Mouse (Mus musculus): ENCODE data around the gene Gdi2. TPM values are rescaled to one million over a fixed set of nuclear protein-coding genes. Genes with fewer than 3 reads are reported as not detected.
"Not testable (repeated sequence)": the region's sequence is repeated elsewhere in the genome, so short reads cannot be mapped to it uniquely, and the experiment has no call there.

Gene Gdi2
- polyA plus RNA-seq, 1 experiment from 2014 or later = 414 TPM

- H3K4me2 ChIP-seq (ENCODE audit: low read length) = no peak overlapping the region
- H3K27me3 ChIP-seq (replicated peaks; ENCODE audit: control insufficient read depth, insufficient read depth, low read length) = no peaks in the 10 kb centered on the region
- H3K4me1 ChIP-seq (ENCODE audit: control insufficient read depth, insufficient read depth, low read depth, low read length) = no peaks in the 10 kb centered on the region
- H3K9ac ChIP-seq (ENCODE audit: low read depth, low read length) = no peak overlapping the region
- no peak overlapping the region for H3K4me3 ChIP-seq (ENCODE audit: low read length)
- 81% methylated on average over 8 of the region's 8 CpGs for WGBS
- no peak overlapping the region for H3K27ac ChIP-seq (ENCODE audit: low read depth, low read length)
- no peak for ATAC-seq
- H3K9me3 ChIP-seq (ENCODE audit: control insufficient read depth, low read length) = no peaks in the 10 kb centered on the region
- no peaks in the 10 kb centered on the region for H3K36me3 ChIP-seq (ENCODE audit: control insufficient read depth, insufficient read depth, low read length)
Observed at GRCm38 (mm10) chr13:3526328-3526727, 11.5 kb upstream of the Gdi2 start.

DNA sequence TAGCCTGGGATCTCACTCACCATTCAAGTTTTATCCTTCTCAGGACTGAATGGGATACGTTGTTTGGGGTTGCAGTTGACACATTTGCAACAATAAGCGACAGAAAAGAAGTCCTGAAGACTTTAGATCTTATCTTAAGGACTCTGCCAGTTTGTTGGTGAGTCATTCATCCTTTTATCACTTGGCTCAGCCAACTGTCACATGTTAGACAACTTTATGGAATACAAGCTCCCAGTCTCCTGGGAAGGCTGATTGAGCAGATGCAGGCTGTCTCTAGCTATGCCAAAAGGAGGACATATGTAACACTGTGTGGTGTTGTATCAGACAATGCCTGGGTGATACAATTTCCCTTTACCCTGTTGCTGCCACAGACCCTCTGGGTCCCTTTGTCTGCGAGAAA, 7.4 kb upstream of the Gdi2 start:
- Histone ChIP-seq H3K27me3 (replicated peaks; ENCODE audit: control insufficient read depth, insufficient read depth, low read length) (no peaks in the 10 kb centered on the region), H3K4me1 (ENCODE audit: control insufficient read depth, insufficient read depth, low read depth, low read length) (no peaks in the 10 kb centered on the region), H3K4me2 (ENCODE audit: low read length) (no peak overlapping the region), H3K36me3 (ENCODE audit: control insufficient read depth, insufficient read depth, low read length) (no peaks in the 10 kb centered on the region), H3K27ac (ENCODE audit: low read depth, low read length) (no peak overlapping the region), H3K9me3 (ENCODE audit: control insufficient read depth, low read length) (no peaks in the 10 kb centered on the region), H3K9ac (ENCODE audit: low read depth, low read length) (no peak overlapping the region), H3K4me3 (ENCODE audit: low read length) (no peak overlapping the region)
- WGBS = 63% methylated on average over 3 of the region's 3 CpGs
- ATAC-seq = no peak

DNA sequence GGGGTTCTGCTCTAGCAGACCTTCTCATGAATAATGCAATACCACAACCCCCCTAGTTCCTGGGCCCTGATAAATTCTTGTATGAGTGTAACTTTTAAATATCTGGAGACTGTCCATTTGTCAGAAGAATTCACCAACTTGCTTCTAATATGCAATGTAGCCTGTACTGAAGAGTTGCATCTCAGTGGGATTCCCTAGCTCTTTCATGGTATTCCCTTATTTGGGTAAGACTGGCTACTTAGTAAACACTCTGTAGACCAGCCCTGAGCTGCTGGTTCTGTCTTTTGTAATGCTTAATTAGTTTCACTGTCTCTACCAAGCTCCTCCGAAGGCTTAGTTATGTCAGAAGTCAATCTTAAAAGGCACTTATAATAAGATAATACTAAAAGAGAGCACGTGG, 6.7 kb upstream of the Gdi2 start:
- not testable (repeated sequence) for H3K9ac ChIP-seq (ENCODE audit: low read depth, low read length); ATAC-seq; H3K9me3 ChIP-seq (ENCODE audit: control insufficient read depth, low read length); H3K4me3 ChIP-seq (ENCODE audit: low read length); H3K27me3 ChIP-seq (replicated peaks; ENCODE audit: control insufficient read depth, insufficient read depth, low read length); H3K27ac ChIP-seq (ENCODE audit: low read depth, low read length); H3K4me2 ChIP-seq (ENCODE audit: low read length); H3K4me1 ChIP-seq (ENCODE audit: control insufficient read depth, insufficient read depth, low read depth, low read length); H3K36me3 ChIP-seq (ENCODE audit: control insufficient read depth, insufficient read depth, low read length)
- 44% methylated on average over 2 of the region's 2 CpGs for WGBS

DNA sequence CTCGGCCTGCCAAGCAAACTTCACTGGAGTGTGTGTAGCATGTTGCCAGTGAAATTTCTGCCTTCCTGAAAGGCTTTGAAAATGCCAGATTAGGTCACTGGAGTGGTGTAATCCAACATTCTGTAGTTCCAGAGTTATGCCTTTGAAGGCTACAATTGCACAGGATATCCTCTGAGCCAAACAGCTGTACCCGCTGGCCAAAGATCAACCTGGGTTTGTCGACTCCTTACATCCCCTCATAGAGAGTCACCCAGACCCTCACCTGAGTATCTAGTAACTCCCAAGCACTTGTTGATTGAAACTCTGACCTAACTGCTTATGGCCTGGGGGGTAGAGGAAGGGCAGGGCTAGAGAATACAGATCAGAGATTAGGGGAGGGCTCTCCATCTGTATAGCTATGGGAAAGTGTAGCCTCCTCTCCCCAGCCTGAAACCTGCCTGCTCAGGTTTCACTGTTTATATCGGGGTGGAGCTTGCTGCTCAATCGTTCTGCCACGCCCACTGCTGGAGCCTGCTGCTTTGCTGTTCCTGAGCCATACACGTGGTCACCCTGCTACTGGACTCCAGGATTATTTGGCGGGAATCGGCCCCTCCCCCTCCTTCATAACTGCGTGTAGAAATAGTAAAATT, 6.1 kb upstream of the Gdi2 start:
- no peak for ATAC-seq
- 69% methylated on average over 10 of the region's 10 CpGs for WGBS

GRCm38 (mm10) chr13:3532451-3532850, 5.4 kb upstream of the Gdi2 start:
- Histone ChIP-seq H3K27me3 (replicated peaks; ENCODE audit: control insufficient read depth, insufficient read depth, low read length) (no peaks in the 10 kb centered on the region), H3K4me2 (ENCODE audit: low read length) (no peak overlapping the region), H3K9ac (ENCODE audit: low read depth, low read length) (no peak overlapping the region), H3K4me3 (ENCODE audit: low read length) (no peak overlapping the region), H3K36me3 (ENCODE audit: control insufficient read depth, insufficient read depth, low read length) (no peaks in the 10 kb centered on the region), H3K4me1 (ENCODE audit: control insufficient read depth, insufficient read depth, low read depth, low read length) (no peaks in the 10 kb centered on the region; the same call in 1 of the 2 replicates), H3K27ac (ENCODE audit: low read depth, low read length) (no peak overlapping the region), H3K9me3 (ENCODE audit: control insufficient read depth, low read length) (no peaks in the 10 kb centered on the region)
- 68% methylated on average over 4 of the region's 4 CpGs for WGBS
- ATAC-seq = no peak

More for the DNA sequence above, 6.1 kb upstream of the Gdi2 start:
- no peaks in the 10 kb centered on the region for H3K27me3 ChIP-seq (replicated peaks; ENCODE audit: control insufficient read depth, insufficient read depth, low read length)
- H3K36me3 ChIP-seq (ENCODE audit: control insufficient read depth, insufficient read depth, low read length) = no peaks in the 10 kb centered on the region
- no peak overlapping the region for H3K9ac ChIP-seq (ENCODE audit: low read depth, low read length)
- no peak overlapping the region for H3K27ac ChIP-seq (ENCODE audit: low read depth, low read length)
- H3K4me1 ChIP-seq (ENCODE audit: control insufficient read depth, insufficient read depth, low read depth, low read length) = no peaks in the 10 kb centered on the region; the same call in 1 of the 2 replicates
- no peaks in the 10 kb centered on the region for H3K9me3 ChIP-seq (ENCODE audit: control insufficient read depth, low read length)
- H3K4me2 ChIP-seq (ENCODE audit: low read length) = no peak overlapping the region
- no peak overlapping the region for H3K4me3 ChIP-seq (ENCODE audit: low read length)

GRCm38 (mm10) chr13:3534146-3534545, 3.7 kb upstream of the Gdi2 start:
- no peaks in the 10 kb centered on the region for H3K27me3 ChIP-seq (replicated peaks; ENCODE audit: control insufficient read depth, insufficient read depth, low read length)
- H3K27ac ChIP-seq (ENCODE audit: low read depth, low read length) = no peak overlapping the region
- no peaks in the 10 kb centered on the region; the same call in 1 of the 2 replicates for H3K9me3 ChIP-seq (ENCODE audit: control insufficient read depth, low read length)
- no peak overlapping the region for H3K4me2 ChIP-seq (ENCODE audit: low read length)
- no peak overlapping the region for H3K4me3 ChIP-seq (ENCODE audit: low read length)
- H3K36me3 ChIP-seq (ENCODE audit: control insufficient read depth, insufficient read depth, low read length) = no peaks in the 10 kb centered on the region
- H3K9ac ChIP-seq (ENCODE audit: low read depth, low read length) = no peak overlapping the region
- 92% methylated on average over 4 of the region's 4 CpGs for WGBS
- H3K4me1 ChIP-seq (ENCODE audit: control insufficient read depth, insufficient read depth, low read depth, low read length) = peaks cover under 1% of the 10 kb centered on the region; the same call in 1 of the 2 replicates
- no peak for ATAC-seq

- H3K9ac ChIP-seq (ENCODE audit: low read depth, low read length) = peak overlapping the region; percentile 99
- WGBS = under 1% methylated on average over 59 of the region's 59 CpGs
- peak overlapping the region; percentile 97 for H3K4me3 ChIP-seq (ENCODE audit: low read length)
- H3K27ac ChIP-seq (ENCODE audit: low read depth, low read length) = peak overlapping the region; percentile 99
- H3K4me2 ChIP-seq (ENCODE audit: low read length) = peak overlapping the region; percentile 61
- no peaks in the 10 kb centered on the region for H3K36me3 ChIP-seq (ENCODE audit: control insufficient read depth, insufficient read depth, low read length)
- no peaks in the 10 kb centered on the region; the same call in 1 of the 2 replicates for H3K9me3 ChIP-seq (ENCODE audit: control insufficient read depth, low read length)
- H3K4me1 ChIP-seq (ENCODE audit: control insufficient read depth, insufficient read depth, low read depth, low read length) = peaks cover 22% of the 10 kb centered on the region
- H3K27me3 ChIP-seq (replicated peaks; ENCODE audit: control insufficient read depth, insufficient read depth, low read length) = no peaks in the 10 kb centered on the region
- peak; percentile 68 for ATAC-seq
Observed at GRCm38 (mm10) chr13:3538223-3538968, 533 bp downstream of the Gdi2 start.

DNA sequence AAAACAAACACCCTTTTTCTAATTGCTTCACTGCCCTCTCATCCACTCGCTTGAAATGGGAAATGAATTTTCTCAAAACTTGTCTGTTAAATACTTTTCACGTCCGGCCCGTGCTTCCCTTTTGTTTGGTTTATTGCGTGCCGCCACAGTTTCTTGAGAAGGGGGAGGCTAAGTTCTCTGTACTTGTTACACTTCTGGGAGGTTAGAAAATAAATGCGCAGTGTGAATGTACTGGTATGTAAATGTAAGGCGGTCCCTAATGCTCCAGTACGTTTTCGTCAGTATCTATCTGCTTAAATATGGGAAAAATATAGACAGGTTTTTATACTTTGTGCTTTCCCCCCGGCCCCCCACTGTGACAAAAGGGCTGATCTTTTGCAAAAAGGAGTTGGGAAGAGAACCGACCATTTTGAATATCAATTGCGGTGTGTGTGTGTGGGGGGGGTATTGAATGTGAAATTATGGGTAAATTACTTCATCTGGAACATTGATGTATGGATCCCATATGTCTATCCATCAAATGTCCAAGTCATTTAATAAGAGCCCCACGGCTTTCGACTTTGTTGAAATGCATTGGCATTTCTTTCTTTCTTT, 1.2 kb downstream of the Gdi2 start:
- Histone ChIP-seq H3K9ac (ENCODE audit: low read depth, low read length) (peak overlapping the region; percentile 99), H3K27me3 (replicated peaks; ENCODE audit: control insufficient read depth, insufficient read depth, low read length) (no peaks in the 10 kb centered on the region), H3K36me3 (ENCODE audit: control insufficient read depth, insufficient read depth, low read length) (no peaks in the 10 kb centered on the region), H3K27ac (ENCODE audit: low read depth, low read length) (peak overlapping the region; percentile 99), H3K4me2 (ENCODE audit: low read length) (peak overlapping the region; percentile 61), H3K9me3 (ENCODE audit: control insufficient read depth, low read length) (no peaks in the 10 kb centered on the region; the same call in 1 of the 2 replicates), H3K4me3 (ENCODE audit: low read length) (peak overlapping the region; percentile 97), H3K4me1 (ENCODE audit: control insufficient read depth, insufficient read depth, low read depth, low read length) (peaks cover 22% of the 10 kb centered on the region)
- no peak for ATAC-seq
- 1% methylated on average over 15 of the region's 15 CpGs for WGBS

- H3K4me2 ChIP-seq (ENCODE audit: low read length) = peak overlapping the region; percentile 61
- WGBS = 20% methylated on average over 2 of the region's 2 CpGs
- H3K4me3 ChIP-seq (ENCODE audit: low read length) = peak overlapping the region; percentile 97
- no peaks in the 10 kb centered on the region for H3K36me3 ChIP-seq (ENCODE audit: control insufficient read depth, insufficient read depth, low read length)
- H3K27me3 ChIP-seq (replicated peaks; ENCODE audit: control insufficient read depth, insufficient read depth, low read length) = no peaks in the 10 kb centered on the region
- no peaks in the 10 kb centered on the region; the same call in 1 of the 2 replicates for H3K9me3 ChIP-seq (ENCODE audit: control insufficient read depth, low read length)
- H3K9ac ChIP-seq (ENCODE audit: low read depth, low read length) = no peak overlapping the region; the same call in 1 of the 2 replicates
- no peak for ATAC-seq
- H3K4me1 ChIP-seq (ENCODE audit: control insufficient read depth, insufficient read depth, low read depth, low read length) = peaks cover 22% of the 10 kb centered on the region
- no peak overlapping the region for H3K27ac ChIP-seq (ENCODE audit: low read depth, low read length)
Observed at GRCm38 (mm10) chr13:3540166-3540565, 2.3 kb downstream of the Gdi2 start.

Data from hindbrain, embryonic 16.5 days (tissue).